Mouse (Mus musculus) heart, adult 9 months (tissue): ENCODE data around the gene Rag1.

Experiments used
- DNase-seq, 2 experiments: peaks; one replicate each; pipeline ENCODE4 v3.0.0; 2022; ENCODE audit warnings: low spot score in 2 of 2

The Rag1 gene

DNA sequence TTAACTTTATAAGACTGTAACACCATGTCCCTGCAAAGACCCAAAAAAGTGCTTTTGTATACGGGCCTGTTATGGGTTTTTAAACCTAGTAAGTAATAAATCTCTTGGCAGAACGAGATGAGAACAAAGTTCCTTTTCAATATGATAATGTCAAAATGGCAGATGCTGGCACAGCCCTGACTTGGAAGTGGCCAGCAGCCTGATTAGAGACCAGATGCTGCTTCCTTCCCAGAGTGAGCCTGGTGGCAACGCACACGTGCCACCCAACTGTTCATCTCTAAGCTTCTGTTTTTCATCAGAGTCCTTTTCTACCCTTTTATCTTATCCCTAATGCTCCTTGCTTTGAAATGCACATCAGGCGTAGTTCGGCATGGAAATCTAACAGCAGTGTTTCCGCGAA lies 57.9 kb downstream of the Rag1 start:
- no peak for DNase-seq
